Comparison of ENCODE assay signal across 18 mouse cellular contexts in genomic region chr4:85853401-85853800, GRCm38 (mm10).
"Had no signal": no experiment of that assay in that cellular context is flagged by ENCODE, and none has a peak within 500 bp of the region (broad histone marks: within the 10 kb centered on the region; RNA-seq: fewer than 3 reads in every experiment).

No protein-coding gene starts in this region.

- H3K9me3 ChIP-seq: limb, embryonic 10.5 days; limb, embryonic 13.5 days; liver, embryonic 12.5 days; liver, embryonic 15.5 days; lung, embryonic 15.5 days; megakaryocyte, embryonic 14.5 days; midbrain, embryonic 10.5 days; midbrain, embryonic 13.5 days had no signal

- H3K4me2 ChIP-seq: limb, embryonic 13.5 days; liver, embryonic 12.5 days; liver, embryonic 15.5 days; lung, embryonic 15.5 days; midbrain, embryonic 13.5 days had no signal

- H3K9ac ChIP-seq: limb, embryonic 13.5 days; liver, embryonic 12.5 days; liver, embryonic 15.5 days; lung, embryonic 15.5 days; midbrain, embryonic 13.5 days had no signal

- DNase-seq: kidney, postnatal 25 days; layer of hippocampus, adult 9-11 months; liver; lung, adult 18-20 months; lung, postnatal 10 days; lung, postnatal 36 days; thymus, adult 18-20 months; thymus, postnatal 36 days had no signal

- ATAC-seq: liver, embryonic 12.5 days; midbrain, embryonic 13.5 days had no signal

- H3K27me3 ChIP-seq: limb, embryonic 13.5 days; liver, embryonic 12.5 days; liver, embryonic 15.5 days; lung, embryonic 15.5 days; megakaryocyte, embryonic 14.5 days; midbrain, embryonic 13.5 days had no signal

- H3K4me1 ChIP-seq: liver, embryonic 12.5 days; liver, embryonic 15.5 days; lung, embryonic 15.5 days; megakaryocyte, embryonic 14.5 days; midbrain, embryonic 10.5 days; midbrain, embryonic 13.5 days had no signal

- H3K27ac ChIP-seq: kidney, postnatal 0 days; layer of hippocampus, adult 2 months; limb, embryonic 10.5 days; limb, embryonic 13.5 days; liver, embryonic 12.5 days; liver, embryonic 15.5 days; lung, embryonic 15.5 days; midbrain, embryonic 10.5 days; midbrain, embryonic 13.5 days had no signal

- H3K36me3 ChIP-seq: limb, embryonic 10.5 days; limb, embryonic 13.5 days; liver, embryonic 12.5 days; liver, embryonic 15.5 days; lung, embryonic 15.5 days; midbrain, embryonic 10.5 days; midbrain, embryonic 13.5 days had no signal

- H3K4me3 ChIP-seq: layer of hippocampus, adult 2 months; limb, embryonic 10.5 days; limb, embryonic 13.5 days; liver, embryonic 12.5 days; liver, embryonic 15.5 days; lung, embryonic 15.5 days; megakaryocyte, embryonic 14.5 days; midbrain, embryonic 10.5 days; midbrain, embryonic 13.5 days had no signal
